Mouse (Mus musculus): ENCODE measurements around the gene Dync1h1.
A peak's percentile ranks its signal among the peaks of the same experiment; 100 is the strongest.

Gene Dync1h1

DNA sequence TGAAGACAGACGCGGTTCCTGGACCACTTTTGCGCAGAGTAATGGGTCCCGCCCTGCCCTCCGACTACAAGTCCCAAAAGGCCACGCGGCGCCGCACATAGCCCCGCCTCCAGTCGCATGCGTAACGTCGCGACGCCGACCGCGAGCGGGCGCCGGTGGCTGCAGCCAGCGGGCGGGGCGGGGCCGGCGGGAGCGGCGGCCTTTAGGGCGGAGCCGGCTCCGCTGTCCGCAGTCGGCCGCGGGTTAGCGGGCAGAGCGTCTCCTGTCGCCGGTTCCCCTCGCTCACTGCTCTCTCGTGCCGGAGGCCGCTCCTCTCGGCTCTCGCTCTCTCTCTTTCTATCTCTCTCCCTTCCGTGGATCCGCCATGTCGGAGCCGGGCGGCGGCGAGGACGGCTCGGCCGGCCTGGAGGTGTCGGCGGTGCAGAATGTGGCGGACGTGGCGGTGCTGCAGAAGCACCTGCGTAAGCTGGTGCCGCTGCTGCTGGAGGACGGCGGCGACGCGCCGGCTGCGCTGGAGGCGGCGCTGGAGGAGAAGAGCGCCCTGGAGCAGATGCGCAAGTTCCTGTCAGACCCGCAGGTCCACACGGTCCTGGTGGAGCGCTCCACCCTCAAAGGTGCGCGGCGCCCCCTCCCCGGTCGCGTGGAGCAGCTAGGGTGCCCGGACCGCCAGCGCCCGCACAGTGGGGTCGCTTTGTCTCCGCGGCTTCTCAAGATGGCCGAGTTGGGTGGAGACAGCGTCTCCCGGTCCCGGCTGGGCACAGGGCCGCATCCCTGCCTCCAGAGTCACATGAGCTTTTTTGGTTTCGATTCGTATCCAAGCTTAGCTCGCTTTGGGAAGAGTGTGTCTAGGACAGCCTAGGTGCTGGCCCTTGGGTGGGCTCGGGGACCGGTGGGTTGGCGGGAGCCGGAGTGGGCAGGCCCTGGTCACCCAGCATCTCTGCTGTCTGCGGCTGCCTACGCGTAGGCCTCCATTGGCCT lies at the start of gene Dync1h1:
Gene Dync1h1, plus strand, starts transcription at position 212 of the 978 bp plus-strand sequence.
- peak; percentile 88 for DNase-seq (ENCODE audit: low spot score)

DNA sequence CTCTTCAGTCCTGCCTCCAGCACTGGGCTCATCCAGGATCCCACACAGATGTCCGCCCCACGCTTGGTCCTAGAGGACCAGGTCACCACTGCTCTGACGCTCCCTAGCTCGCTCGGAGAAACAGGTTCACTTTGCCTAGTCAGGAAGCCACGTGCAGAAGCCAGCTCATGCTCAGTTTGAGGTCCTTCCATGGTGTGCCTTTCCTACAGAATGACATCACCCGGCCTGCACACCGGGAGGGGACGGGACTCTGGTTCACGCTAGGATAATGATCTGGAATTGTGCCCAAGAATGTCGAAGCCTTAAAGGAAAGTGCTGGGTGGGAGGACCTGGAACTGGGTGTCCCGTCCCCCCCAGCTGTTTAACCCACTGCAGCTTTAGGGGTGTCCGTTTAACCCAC lies 49.1 kb upstream of the Dync1h1 start:
- no peak for DNase-seq (ENCODE audit: low spot score)

GRCm38 (mm10) chr12:110553362-110553761 lies 47.9 kb upstream of the Dync1h1 start:
- DNase-seq (ENCODE audit: low spot score), result no peak

- no peak for DNase-seq (ENCODE audit: low spot score)
Observed at GRCm38 (mm10) chr12:110555536-110556240, 45.6 kb upstream of the Dync1h1 start.

DNA sequence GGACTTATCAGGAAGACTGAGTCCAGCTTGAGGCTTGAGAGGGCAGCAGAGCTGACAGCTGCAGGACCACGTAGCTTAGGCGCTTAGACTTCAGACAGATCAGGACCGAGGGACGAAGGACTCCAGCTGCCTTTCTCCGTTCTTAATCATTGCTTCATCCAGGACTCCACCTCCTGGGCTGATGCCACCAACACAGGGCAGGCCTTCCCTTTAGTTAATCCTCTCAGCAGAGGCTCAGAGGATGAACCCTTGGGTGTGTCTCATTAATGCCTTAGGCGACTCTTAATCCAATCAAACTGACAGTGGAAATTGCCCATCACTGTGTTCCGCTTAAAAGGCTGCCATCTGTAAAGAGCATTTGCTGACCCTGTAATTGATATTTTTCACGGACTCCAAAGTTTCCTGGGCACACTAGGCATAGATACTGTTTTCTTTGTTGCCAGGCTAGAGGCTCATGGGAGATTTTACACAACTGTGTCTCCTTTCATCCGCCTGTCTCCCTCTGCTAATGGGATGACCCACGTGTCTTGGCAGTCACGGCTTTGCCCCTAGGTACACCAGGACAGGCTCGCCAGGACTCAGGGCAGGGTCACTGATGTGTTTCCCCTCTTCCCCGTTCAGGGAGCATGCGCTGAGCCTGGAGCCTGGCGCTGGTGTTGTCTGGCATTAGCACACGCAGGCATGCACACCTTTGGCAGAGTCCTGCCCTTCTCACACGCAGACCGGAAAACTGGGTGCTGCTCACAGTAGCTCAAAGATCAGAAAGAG lies 44.2 kb upstream of the Dync1h1 start:
- DNase-seq (ENCODE audit: low spot score), result no peak

GRCm38 (mm10) chr12:110558175-110558574 lies 43.1 kb upstream of the Dync1h1 start:
- no peak for DNase-seq (ENCODE audit: low spot score)

GRCm38 (mm10) chr12:110563383-110563782 lies 37.9 kb upstream of the Dync1h1 start:
- no peak for DNase-seq (ENCODE audit: low spot score)

GRCm38 (mm10) chr12:110564848-110565247 lies 36.4 kb upstream of the Dync1h1 start:
- DNase-seq (ENCODE audit: low spot score), result no peak

DNA sequence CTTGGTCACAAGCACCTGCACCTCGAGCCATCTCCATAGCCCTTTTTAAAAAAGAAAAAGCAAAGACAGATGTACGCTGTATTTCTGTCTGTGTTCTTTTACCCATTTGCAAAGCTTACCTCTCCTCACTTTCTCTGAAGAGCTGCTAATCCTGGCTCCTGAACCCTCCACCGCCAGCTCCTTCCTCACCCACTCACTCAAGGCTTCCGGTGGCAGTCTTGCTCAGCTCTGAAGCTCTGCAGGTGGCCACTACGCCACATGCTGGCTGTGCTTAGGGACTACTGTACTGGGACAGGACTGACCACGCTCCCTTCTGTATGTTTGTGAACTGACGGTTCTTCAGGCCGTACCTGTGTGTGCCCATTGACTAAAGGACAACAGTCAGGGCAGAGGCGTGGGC lies 34.9 kb upstream of the Dync1h1 start:
- DNase-seq (ENCODE audit: low spot score), result no peak

GRCm38 (mm10) chr12:110571050-110571449 lies 30.2 kb upstream of the Dync1h1 start:
- DNase-seq (ENCODE audit: low spot score), result no peak

DNA sequence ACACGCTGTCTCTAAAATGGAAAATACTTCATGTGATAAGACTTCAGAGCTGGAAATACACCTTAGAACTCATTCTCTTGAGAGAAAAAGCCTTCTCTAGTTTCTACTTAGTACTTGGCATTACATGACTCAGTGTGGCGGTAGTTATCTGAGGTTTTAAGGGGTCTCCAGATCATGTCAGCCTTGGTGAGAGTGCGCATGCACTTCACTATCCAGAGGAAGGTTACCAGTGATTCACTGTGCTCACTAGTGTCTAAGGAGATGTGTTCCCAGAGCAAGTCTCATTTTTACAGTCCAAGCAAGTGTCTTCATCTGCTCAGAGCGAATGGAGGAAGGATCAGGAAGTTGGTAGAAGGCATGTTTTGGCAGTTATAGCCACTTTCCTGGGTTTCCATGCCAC lies 28.9 kb upstream of the Dync1h1 start:
- no peak for DNase-seq (ENCODE audit: low spot score)

GRCm38 (mm10) chr12:110573635-110574034 lies 27.6 kb upstream of the Dync1h1 start:
- DNase-seq (ENCODE audit: low spot score), result no peak

GRCm38 (mm10) chr12:110575926-110576325 lies 25.3 kb upstream of the Dync1h1 start:
- DNase-seq (ENCODE audit: low spot score), result no peak

DNA sequence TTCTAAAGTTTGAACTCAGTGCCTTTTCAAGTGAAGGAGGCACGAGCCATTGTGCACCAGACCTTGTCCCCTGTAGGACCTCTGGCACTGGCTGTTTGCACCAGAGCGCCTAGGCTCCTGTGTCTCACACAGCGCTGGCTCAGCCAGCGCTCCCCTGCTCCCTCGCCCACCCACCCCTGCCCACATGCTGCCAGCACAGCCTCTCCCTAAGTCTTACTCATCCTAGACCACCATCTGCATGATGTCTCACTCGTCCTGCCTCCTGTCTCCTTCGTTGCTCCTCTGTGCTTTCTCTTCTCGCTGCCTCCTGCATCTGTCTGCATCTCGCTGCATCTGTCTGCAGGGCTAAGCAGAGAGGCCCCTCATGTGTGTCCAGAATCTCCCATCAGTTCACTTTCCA lies 22.9 kb upstream of the Dync1h1 start:
- no peak for DNase-seq (ENCODE audit: low spot score)

GRCm38 (mm10) chr12:110588622-110589021 lies 12.6 kb upstream of the Dync1h1 start:
- DNase-seq (ENCODE audit: low spot score), result no peak

GRCm38 (mm10) chr12:110590804-110591259 lies 10.4 kb upstream of the Dync1h1 start:
- DNase-seq (ENCODE audit: low spot score), result peak; percentile 55

DNA sequence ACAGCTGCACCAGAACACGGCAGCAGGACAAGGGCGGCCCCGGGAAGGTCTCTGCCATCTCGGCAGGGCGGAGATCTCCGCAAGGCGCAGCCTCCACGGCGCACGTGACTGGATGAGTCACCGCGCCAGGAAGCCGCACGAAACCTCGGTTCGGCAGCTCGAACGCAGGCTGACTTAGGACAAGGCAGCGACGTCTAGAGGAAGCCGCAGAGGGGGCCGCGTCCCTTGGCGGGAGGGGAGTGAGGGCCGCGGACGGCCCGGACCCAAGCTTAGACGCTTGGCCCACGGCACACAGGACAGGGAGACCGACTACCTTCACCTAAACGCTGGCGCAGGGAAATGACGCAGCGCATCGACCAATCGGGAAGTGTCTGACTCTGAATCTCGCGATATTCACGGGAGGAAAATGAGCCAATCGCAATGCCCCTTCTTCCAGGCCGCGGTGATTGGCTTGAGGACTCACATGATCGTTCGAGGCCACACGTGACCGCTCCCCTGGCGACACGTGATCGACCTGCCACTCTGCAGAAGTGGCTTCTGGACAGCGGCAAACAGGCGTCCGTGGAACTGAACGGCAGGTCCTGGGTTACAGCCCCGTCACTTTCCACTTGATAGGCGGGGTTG lies 9.9 kb upstream of the Dync1h1 start:
- peak; percentile 99 for DNase-seq (ENCODE audit: low spot score)

DNA sequence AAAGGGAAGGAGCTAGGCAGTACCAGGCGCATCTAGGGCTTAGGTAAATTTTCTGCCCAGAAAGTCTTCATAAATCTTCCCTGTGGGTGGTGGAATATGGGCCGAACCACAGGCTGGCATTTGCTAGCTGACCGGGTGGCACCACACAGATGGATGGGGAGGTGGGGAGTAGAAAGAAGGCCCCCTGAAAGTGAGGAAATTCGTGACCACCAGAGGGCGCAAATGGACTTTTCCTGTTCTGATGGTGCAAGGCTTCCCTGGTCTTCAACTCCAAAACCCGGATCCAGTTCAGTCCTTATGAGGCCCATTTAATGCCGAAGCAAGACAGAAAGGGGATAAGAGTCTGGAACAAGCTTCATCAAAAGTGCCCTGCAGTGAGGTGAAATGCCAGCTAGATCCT lies 2.7 kb upstream of the Dync1h1 start:
- DNase-seq (ENCODE audit: low spot score), result peak; percentile 56

DNA sequence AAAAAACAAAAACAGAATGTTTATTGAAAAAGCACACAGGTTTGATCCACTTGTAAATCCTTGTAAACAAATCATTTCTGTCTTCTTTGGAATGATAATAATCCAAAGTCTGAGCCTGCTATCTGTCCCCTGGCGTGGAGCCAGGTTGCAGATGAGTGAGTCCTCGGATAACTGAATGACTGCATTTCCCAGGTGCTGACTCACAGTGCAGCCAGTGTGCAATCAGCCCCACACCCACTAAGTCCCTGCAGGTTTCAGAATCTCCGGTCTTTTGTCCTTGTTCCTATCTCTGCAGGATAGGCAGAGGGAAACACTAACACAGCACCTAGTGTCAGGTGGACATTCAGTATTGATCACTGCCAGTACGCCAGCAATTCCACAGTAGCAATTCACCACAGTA lies 1.5 kb upstream of the Dync1h1 start:
- no peak for DNase-seq (ENCODE audit: low spot score)

- no peak for DNase-seq (ENCODE audit: low spot score)
Observed at GRCm38 (mm10) chr12:110600225-110600991, 844 bp upstream of the Dync1h1 start.

DNA sequence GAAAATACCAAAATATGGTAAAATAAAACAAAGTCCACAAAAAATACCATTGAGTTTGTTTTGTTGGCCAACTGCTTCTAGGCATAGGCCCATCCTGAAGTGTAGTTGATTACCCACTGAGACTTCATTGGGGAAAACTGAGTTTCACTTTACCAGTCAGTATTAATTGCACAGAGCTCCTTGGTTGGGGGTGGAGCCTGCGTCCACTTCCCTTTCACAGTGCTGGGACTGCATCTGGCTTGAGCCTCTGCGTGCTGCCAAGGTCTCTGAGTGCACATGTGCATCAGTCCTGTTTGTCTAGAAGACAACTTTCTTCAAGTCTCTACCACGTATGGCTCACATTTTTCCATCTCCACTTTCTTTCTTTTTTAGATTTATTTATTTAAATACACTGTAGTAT lies 4.9 kb downstream of the Dync1h1 start:
- no peak for DNase-seq (ENCODE audit: low spot score)

All from c-Kit-positive CD71-positive TER-119-positive erythroid progenitor cells, embryonic 14.5 days (primary cell).